Mouse (Mus musculus): Measurements from ENCODE around the gene Sec14l3.
"Not testable (repeated sequence)": the region's sequence is repeated elsewhere in the genome, so short reads cannot be mapped to it uniquely, and the experiment has no call there.

Sec14l3 gene

GRCm38 (mm10) chr11:4104989-4105388 lies 40.3 kb downstream of the Sec14l3 start:
- no peak for DNase-seq

GRCm38 (mm10) chr11:4105444-4105843 lies 40.8 kb downstream of the Sec14l3 start:
- no peak for DNase-seq

- not testable (repeated sequence) for DNase-seq
These were observed 43.3 kb downstream of the Sec14l3 start for GRCm38 (mm10) chr11:4107901-4108300.

- no peak for DNase-seq
These were observed 44.0 kb downstream of the Sec14l3 start for GRCm38 (mm10) chr11:4108691-4109090.

- DNase-seq: no peak
These were observed 47.4 kb downstream of the Sec14l3 start for GRCm38 (mm10) chr11:4112033-4112432.

GRCm38 (mm10) chr11:4112861-4113260 lies 48.2 kb downstream of the Sec14l3 start:
- DNase-seq: no peak

GRCm38 (mm10) chr11:4113496-4113895 lies 48.9 kb downstream of the Sec14l3 start:
- DNase-seq: no peak

- no peak for DNase-seq
These were observed 49.3 kb downstream of the Sec14l3 start for GRCm38 (mm10) chr11:4113970-4114369.

GRCm38 (mm10) chr11:4114541-4114940 lies 49.9 kb downstream of the Sec14l3 start:
- DNase-seq: not testable (repeated sequence)

GRCm38 (mm10) chr11:4115407-4115806 lies 50.8 kb downstream of the Sec14l3 start:
- no peak for DNase-seq

GRCm38 (mm10) chr11:4116458-4117141 lies 52.0 kb downstream of the Sec14l3 start:
- no peak for DNase-seq

- no peak for DNase-seq
These were observed 52.9 kb downstream of the Sec14l3 start for GRCm38 (mm10) chr11:4117372-4118071.

- DNase-seq: peak; percentile 74
These were observed 53.7 kb downstream of the Sec14l3 start for GRCm38 (mm10) chr11:4118081-4118921.

GRCm38 (mm10) chr11:4119635-4120034 lies 55.0 kb downstream of the Sec14l3 start:
- no peak for DNase-seq

GRCm38 (mm10) chr11:4121691-4122090 lies 57.0 kb downstream of the Sec14l3 start:
- DNase-seq: no peak

GRCm38 (mm10) chr11:4122226-4122625 lies 57.6 kb downstream of the Sec14l3 start:
- no peak for DNase-seq

GRCm38 (mm10) chr11:4122742-4123579 lies 58.3 kb downstream of the Sec14l3 start, which contains the start of gene Sec14l2:
TSS of gene Sec14l2 (minus strand) at chr11:4123415.
- DNase-seq: no peak

- no peak for DNase-seq
These were observed 59.3 kb downstream of the Sec14l3 start for GRCm38 (mm10) chr11:4123922-4124321.

GRCm38 (mm10) chr11:4127059-4127458 lies 62.4 kb downstream of the Sec14l3 start:
- no peak for DNase-seq
